Mouse (Mus musculus): ENCODE results near the gene Cyp2g1. TPM values are rescaled to one million over a fixed set of nuclear protein-coding genes. Genes with fewer than 3 reads are reported as not detected.

Gene Cyp2g1
- not detected for total RNA-seq (2023)

DNA sequence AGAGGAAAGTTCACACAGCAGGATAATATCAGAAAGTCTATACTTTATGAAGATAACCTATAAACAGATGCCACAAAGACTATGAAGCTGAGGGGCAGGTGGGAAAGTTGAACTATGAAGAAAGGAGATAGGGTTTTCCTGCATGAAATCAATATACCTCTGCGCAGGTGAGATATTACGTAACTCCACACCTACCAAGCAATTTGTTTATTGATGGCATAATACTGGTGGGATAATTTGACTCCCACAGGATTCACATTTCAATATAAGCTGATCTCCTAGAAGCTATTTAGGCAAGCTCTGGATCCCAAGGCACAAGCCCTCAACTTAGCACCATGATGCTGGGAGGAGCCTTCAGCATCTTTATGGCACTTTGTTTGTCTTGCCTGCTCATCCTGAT, at the start of gene Cyp2g1:
Gene Cyp2g1 (plus strand): TSS at position 301 of the 400 bp plus-strand sequence.

DNA sequence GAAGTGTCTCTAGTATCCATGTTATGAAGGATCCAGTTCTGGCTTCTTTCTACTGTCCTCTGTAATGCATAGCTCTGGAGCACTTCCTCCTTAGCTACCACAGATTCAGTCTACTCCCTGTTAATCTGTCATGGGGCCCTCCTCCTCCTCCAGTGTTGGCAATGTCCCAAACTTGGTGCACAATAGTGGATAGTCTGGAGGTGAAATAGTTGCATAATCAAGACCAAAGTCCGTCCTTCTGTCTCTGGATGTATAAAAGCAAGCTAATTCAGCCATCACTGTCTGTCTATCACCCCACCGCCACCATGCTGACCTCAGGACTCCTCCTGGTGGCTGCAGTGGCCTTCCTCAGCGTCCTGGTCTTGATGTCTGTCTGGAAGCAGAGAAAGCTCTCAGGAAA, 26.4 kb downstream of the Cyp2g1 start, which contains the start of gene Cyp2a5:
Gene Cyp2a5 (plus strand): TSS at position 247 of the 400 bp plus-strand sequence.

Other genes with a start within 250 kb of the Cyp2g1 start
- not detected for gene Vmn1r185, start 190.4 kb upstream of the Cyp2g1 start, total RNA-seq (2023)
- not detected for gene Cyp2b23, start 122.5 kb upstream of the Cyp2g1 start, total RNA-seq (2023)
- not detected for gene Cyp2b19, start 51.8 kb upstream of the Cyp2g1 start, total RNA-seq (2023)
- not detected for gene Cyp2a5, start 26.4 kb downstream of the Cyp2g1 start, total RNA-seq (2023)
- not detected for gene Cyp2a22, start 130.5 kb downstream of the Cyp2g1 start, total RNA-seq (2023)
- gene Cyp2a12, start 220.2 kb downstream of the Cyp2g1 start, total RNA-seq (2023) = not detected